Mouse (Mus musculus): ENCODE measurements around the gene H2al2a.
"Not testable (repeated sequence)": the region's sequence is repeated elsewhere in the genome, so short reads cannot be mapped to it uniquely, and the experiment has no call there.

DNA sequence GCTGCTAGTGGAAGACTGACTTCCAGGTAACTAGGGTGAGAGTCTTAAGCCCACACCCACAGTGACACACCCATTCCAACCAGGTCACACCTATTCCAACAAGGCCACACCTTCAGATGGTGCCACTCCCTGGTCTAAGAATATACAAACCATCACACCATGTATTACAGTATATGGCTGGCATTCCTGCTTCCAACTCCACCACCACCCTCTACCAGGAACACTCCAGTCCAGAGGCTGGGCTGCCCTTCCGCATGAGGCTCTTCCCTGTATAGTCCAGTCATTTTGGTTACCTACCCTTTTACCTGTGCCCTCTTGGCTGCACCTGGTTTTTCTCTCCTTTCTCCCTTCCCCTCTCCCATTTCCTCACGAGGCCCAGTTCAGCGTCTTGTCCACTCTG lies 28.7 kb downstream of the H2al2a start:
- not testable (repeated sequence) for TF ChIP-seq IRF4 (IDR thresholded peaks at IDR 0.05; ENCODE audit: low read depth, low read length); POLR2A (IDR thresholded peaks at IDR 0.05; ENCODE audit: low read depth, low read length); CTCF (conservative IDR thresholded peaks at IDR 0.05 in 1 of 2, IDR thresholded peaks at IDR 0.05 in 1 of 2; ENCODE audit: low read depth in 2 of 2, low read length in 2 of 2); ZNF384 (IDR thresholded peaks at IDR 0.05; ENCODE audit: low read depth, low read length); EP300 (IDR thresholded peaks at IDR 0.05; ENCODE audit: low read length); UBTF (IDR thresholded peaks at IDR 0.05; ENCODE audit: low read depth, low read length); GABPA (IDR thresholded peaks at IDR 0.05; ENCODE audit: insufficient replicate concordance, low read depth, low read length); JUND (conservative IDR thresholded peaks at IDR 0.05; ENCODE audit: low read depth, low read length)
